Mouse (Mus musculus): Measurements from ENCODE around the gene Dock4. TPM values are rescaled to one million over a fixed set of nuclear protein-coding genes. Genes with fewer than 3 reads are reported as not detected.
A peak's percentile ranks its signal among the peaks of the same experiment; 100 is the strongest.

Gene Dock4
- polyA plus RNA-seq, 1 experiment from 2014 or later, result 13.3 TPM

GRCm38 (mm10) chr12:40702233-40702792 is 256.6 kb downstream of the Dock4 start:
- Histone ChIP-seq H3K4me2 (replicated peaks; ENCODE audit: low read depth, low read length) (no peak overlapping the region), H3K4me3 (ENCODE audit: low read length) (no peak overlapping the region), H3K36me3 (ENCODE audit: insufficient read depth, low read length) (no peaks in the 10 kb centered on the region), H3K4me1 (ENCODE audit: insufficient read depth, low read length) (no peaks in the 10 kb centered on the region), H3K9me3 (ENCODE audit: low read length) (no peaks in the 10 kb centered on the region), H3K9ac (replicated peaks; ENCODE audit: low read length) (no peak overlapping the region), H3K27me3 (ENCODE audit: insufficient read depth, low read length) (no peaks in the 10 kb centered on the region), H3K27ac (ENCODE audit: low read length) (no peak overlapping the region)
- WGBS, result 56% methylated on average over 5 of the region's 5 CpGs
- ATAC-seq (ENCODE audit: low FRiP score, low TSS enrichment), result no peak

- Histone ChIP-seq H3K27ac (ENCODE audit: low read length) (no peak overlapping the region), H3K9me3 (ENCODE audit: low read length) (no peaks in the 10 kb centered on the region), H3K36me3 (ENCODE audit: insufficient read depth, low read length) (no peaks in the 10 kb centered on the region), H3K9ac (replicated peaks; ENCODE audit: low read length) (no peak overlapping the region), H3K4me3 (ENCODE audit: low read length) (no peak overlapping the region), H3K27me3 (ENCODE audit: insufficient read depth, low read length) (no peaks in the 10 kb centered on the region), H3K4me1 (ENCODE audit: insufficient read depth, low read length) (no peaks in the 10 kb centered on the region), H3K4me2 (replicated peaks; ENCODE audit: low read depth, low read length) (no peak overlapping the region)
- no peak for ATAC-seq (ENCODE audit: low FRiP score, low TSS enrichment)
- WGBS, result 56% methylated on average over 5 of the region's 5 CpGs
These were observed 258.5 kb downstream of the Dock4 start for GRCm38 (mm10) chr12:40704296-40704695.

GRCm38 (mm10) chr12:40707108-40707507 is 261.4 kb downstream of the Dock4 start:
- no peak overlapping the region for H3K9ac ChIP-seq (replicated peaks; ENCODE audit: low read length)
- H3K36me3 ChIP-seq (ENCODE audit: insufficient read depth, low read length), result no peaks in the 10 kb centered on the region
- H3K4me3 ChIP-seq (ENCODE audit: low read length), result no peak overlapping the region
- no peaks in the 10 kb centered on the region for H3K9me3 ChIP-seq (ENCODE audit: low read length)
- no peaks in the 10 kb centered on the region for H3K27me3 ChIP-seq (ENCODE audit: insufficient read depth, low read length)
- ATAC-seq (ENCODE audit: low FRiP score, low TSS enrichment), result peak; percentile 59; the same call in 1 of the 2 replicates
- WGBS, result 72% methylated on average over 1 of the region's 1 CpGs
- H3K27ac ChIP-seq (ENCODE audit: low read length), result no peak overlapping the region
- H3K4me1 ChIP-seq (ENCODE audit: insufficient read depth, low read length), result no peaks in the 10 kb centered on the region
- no peak overlapping the region for H3K4me2 ChIP-seq (replicated peaks; ENCODE audit: low read depth, low read length)

GRCm38 (mm10) chr12:40709094-40709493 is 263.3 kb downstream of the Dock4 start:
- Histone ChIP-seq H3K9ac (replicated peaks; ENCODE audit: low read length) (no peak overlapping the region), H3K27me3 (ENCODE audit: insufficient read depth, low read length) (no peaks in the 10 kb centered on the region), H3K36me3 (ENCODE audit: insufficient read depth, low read length) (no peaks in the 10 kb centered on the region; the same call in 1 of the 2 replicates), H3K4me3 (ENCODE audit: low read length) (no peak overlapping the region), H3K4me2 (replicated peaks; ENCODE audit: low read depth, low read length) (no peak overlapping the region), H3K9me3 (ENCODE audit: low read length) (no peaks in the 10 kb centered on the region), H3K4me1 (ENCODE audit: insufficient read depth, low read length) (no peaks in the 10 kb centered on the region), H3K27ac (ENCODE audit: low read length) (no peak overlapping the region)
- ATAC-seq (ENCODE audit: low FRiP score, low TSS enrichment), result no peak
- 83% methylated on average over 2 of the region's 2 CpGs for WGBS

GRCm38 (mm10) chr12:40712235-40712634 is 266.5 kb downstream of the Dock4 start:
- 89% methylated on average over 3 of the region's 3 CpGs for WGBS

GRCm38 (mm10) chr12:40714288-40714687 is 268.5 kb downstream of the Dock4 start:
- Histone ChIP-seq H3K4me2 (replicated peaks; ENCODE audit: low read depth, low read length) (no peak overlapping the region), H3K9me3 (ENCODE audit: low read length) (no peaks in the 10 kb centered on the region), H3K27ac (ENCODE audit: low read length) (no peak overlapping the region), H3K4me1 (ENCODE audit: insufficient read depth, low read length) (no peaks in the 10 kb centered on the region), H3K27me3 (ENCODE audit: insufficient read depth, low read length) (no peaks in the 10 kb centered on the region), H3K9ac (replicated peaks; ENCODE audit: low read length) (no peak overlapping the region), H3K36me3 (ENCODE audit: insufficient read depth, low read length) (no peaks in the 10 kb centered on the region; the same call in 1 of the 2 replicates), H3K4me3 (ENCODE audit: low read length) (no peak overlapping the region)
- ATAC-seq (ENCODE audit: low FRiP score, low TSS enrichment), result no peak
- WGBS, result 68% methylated on average over 5 of the region's 5 CpGs

More at GRCm38 (mm10) chr12:40712235-40712634, 266.5 kb downstream of the Dock4 start:
- H3K27me3 ChIP-seq (ENCODE audit: insufficient read depth, low read length), result no peaks in the 10 kb centered on the region
- no peaks in the 10 kb centered on the region; the same call in 1 of the 2 replicates for H3K36me3 ChIP-seq (ENCODE audit: insufficient read depth, low read length)
- H3K4me1 ChIP-seq (ENCODE audit: insufficient read depth, low read length), result no peaks in the 10 kb centered on the region
- no peak overlapping the region for H3K9ac ChIP-seq (replicated peaks; ENCODE audit: low read length)
- no peak for ATAC-seq (ENCODE audit: low FRiP score, low TSS enrichment)
- no peak overlapping the region for H3K27ac ChIP-seq (ENCODE audit: low read length)
- H3K4me3 ChIP-seq (ENCODE audit: low read length), result no peak overlapping the region
- H3K9me3 ChIP-seq (ENCODE audit: low read length), result no peaks in the 10 kb centered on the region
- H3K4me2 ChIP-seq (replicated peaks; ENCODE audit: low read depth, low read length), result no peak overlapping the region

- no peaks in the 10 kb centered on the region for H3K4me1 ChIP-seq (ENCODE audit: insufficient read depth, low read length)
- 91% methylated on average over 2 of the region's 2 CpGs for WGBS
These were observed 269.4 kb downstream of the Dock4 start for GRCm38 (mm10) chr12:40715174-40715573.

GRCm38 (mm10) chr12:40728373-40728772 is 282.6 kb downstream of the Dock4 start:
- no peaks in the 10 kb centered on the region for H3K27me3 ChIP-seq (ENCODE audit: insufficient read depth, low read length)
- no peak for ATAC-seq (ENCODE audit: low FRiP score, low TSS enrichment)
- H3K4me3 ChIP-seq (ENCODE audit: low read length), result no peak overlapping the region
- H3K9ac ChIP-seq (replicated peaks; ENCODE audit: low read length), result no peak overlapping the region
- no peaks in the 10 kb centered on the region for H3K4me1 ChIP-seq (ENCODE audit: insufficient read depth, low read length)
- 88% methylated on average over 2 of the region's 2 CpGs for WGBS
- no peak overlapping the region for H3K27ac ChIP-seq (ENCODE audit: low read length)
- H3K4me2 ChIP-seq (replicated peaks; ENCODE audit: low read depth, low read length), result no peak overlapping the region
- no peaks in the 10 kb centered on the region for H3K9me3 ChIP-seq (ENCODE audit: low read length)
- H3K36me3 ChIP-seq (ENCODE audit: insufficient read depth, low read length), result no peaks in the 10 kb centered on the region

More at GRCm38 (mm10) chr12:40715174-40715573, 269.4 kb downstream of the Dock4 start:
- Histone ChIP-seq H3K36me3 (ENCODE audit: insufficient read depth, low read length) (no peaks in the 10 kb centered on the region; the same call in 1 of the 2 replicates), H3K27ac (ENCODE audit: low read length) (no peak overlapping the region), H3K27me3 (ENCODE audit: insufficient read depth, low read length) (no peaks in the 10 kb centered on the region), H3K4me3 (ENCODE audit: low read length) (no peak overlapping the region), H3K9ac (replicated peaks; ENCODE audit: low read length) (no peak overlapping the region), H3K9me3 (ENCODE audit: low read length) (no peaks in the 10 kb centered on the region), H3K4me2 (replicated peaks; ENCODE audit: low read depth, low read length) (no peak overlapping the region)
- no peak for ATAC-seq (ENCODE audit: low FRiP score, low TSS enrichment)

- no peak overlapping the region for H3K27ac ChIP-seq (ENCODE audit: low read length)
- H3K4me3 ChIP-seq (ENCODE audit: low read length), result no peak overlapping the region
- 88% methylated on average over 3 of the region's 3 CpGs for WGBS
- ATAC-seq (ENCODE audit: low FRiP score, low TSS enrichment), result no peak
- no peaks in the 10 kb centered on the region for H3K27me3 ChIP-seq (ENCODE audit: insufficient read depth, low read length)
- no peak overlapping the region for H3K9ac ChIP-seq (replicated peaks; ENCODE audit: low read length)
- H3K4me2 ChIP-seq (replicated peaks; ENCODE audit: low read depth, low read length), result no peak overlapping the region
- no peaks in the 10 kb centered on the region for H3K9me3 ChIP-seq (ENCODE audit: low read length)
- no peaks in the 10 kb centered on the region for H3K4me1 ChIP-seq (ENCODE audit: insufficient read depth, low read length)
- H3K36me3 ChIP-seq (ENCODE audit: insufficient read depth, low read length), result no peaks in the 10 kb centered on the region
These were observed 285.0 kb downstream of the Dock4 start for GRCm38 (mm10) chr12:40730756-40731155.

GRCm38 (mm10) chr12:40745501-40745900 is 299.7 kb downstream of the Dock4 start:
- H3K36me3 ChIP-seq (ENCODE audit: insufficient read depth, low read length), result no peaks in the 10 kb centered on the region
- ATAC-seq (ENCODE audit: low FRiP score, low TSS enrichment), result no peak; the same call in 1 of the 2 replicates
- H3K27ac ChIP-seq (ENCODE audit: low read length), result no peak overlapping the region
- no peaks in the 10 kb centered on the region for H3K9me3 ChIP-seq (ENCODE audit: low read length)
- H3K9ac ChIP-seq (replicated peaks; ENCODE audit: low read length), result no peak overlapping the region
- no peaks in the 10 kb centered on the region for H3K27me3 ChIP-seq (ENCODE audit: insufficient read depth, low read length)
- H3K4me1 ChIP-seq (ENCODE audit: insufficient read depth, low read length), result no peaks in the 10 kb centered on the region
- no peak overlapping the region for H3K4me2 ChIP-seq (replicated peaks; ENCODE audit: low read depth, low read length)
- H3K4me3 ChIP-seq (ENCODE audit: low read length), result no peak overlapping the region
- WGBS, result 83% methylated on average over 7 of the region's 7 CpGs

All from kidney, embryonic 16.5 days (tissue).